Mouse (Mus musculus) MEL (cell line): ENCODE data around the gene Kxd1. TPM values are rescaled to one million over a fixed set of nuclear protein-coding genes. Genes with fewer than 3 reads are reported as not detected.
A peak's percentile ranks its signal among the peaks of the same experiment; 100 is the strongest.

ENCODE experiments used
- DNase-seq: peaks from one replicate; pipeline ENCODE4 v3.0.0; 2011; ENCODE audit warnings: low read depth, low spot score
- H3K27ac ChIP-seq: 2 replicates; pipeline ENCODE4 v1.5.1; 2012; ENCODE audit warnings: low read depth, mild to moderate bottlenecking, control low read depth, low read length, moderate library complexity; ENCODE audit not compliant: control insufficient read depth
- H3K27me3 ChIP-seq, 2 experiments: fragments of 150-350 bp in 1 of 2; sonication (generic) in 1 of 2; 2 replicates each; pipeline ENCODE4 v1.6.1; 2012; ENCODE audit warnings: low read length in 2 of 2, mild to moderate bottlenecking in 2 of 2, improper control_type of control experiment in 1 of 2, moderate library complexity in 1 of 2; ENCODE audit not compliant: insufficient read depth in 2 of 2, control insufficient read depth in 1 of 2
- H3K36me3 ChIP-seq, 2 experiments: 2 replicates each; pipeline ENCODE4 v1.6.1; 2012 to 2014; ENCODE audit warnings: low read length in 2 of 2, improper control_type of control experiment in 1 of 2, inconsistent platforms in 1 of 2, mild to moderate bottlenecking in 1 of 2; ENCODE audit not compliant: insufficient read depth in 2 of 2, control insufficient read depth in 1 of 2
- H3K4me1 ChIP-seq, 2 experiments: fragments of 150-350 bp in 1 of 2; sonication (generic) in 1 of 2; 2 replicates each; pipeline ENCODE4 v1.6.1; 2012; ENCODE audit warnings: low read length in 2 of 2, improper control_type of control experiment in 1 of 2, mild to moderate bottlenecking in 1 of 2; ENCODE audit not compliant: insufficient read depth in 2 of 2, control insufficient read depth in 1 of 2
- H3K4me3 ChIP-seq, 2 experiments: fragments of 150-350 bp in 1 of 2; sonication (generic) in 1 of 2; 2 replicates each; pipeline ENCODE4 v1.5.1; 2012; ENCODE audit warnings: low read depth in 2 of 2, low read length in 2 of 2, mild to moderate bottlenecking in 2 of 2, moderate library complexity in 2 of 2, control low read depth in 1 of 2, improper control_type of control experiment in 1 of 2; ENCODE audit not compliant: control insufficient read depth in 1 of 2, insufficient read depth in 1 of 2
- H3K79me2 ChIP-seq: 2 replicates; pipeline ENCODE4 v1.6.1; 2012; ENCODE audit warnings: mild to moderate bottlenecking, low read length, moderate library complexity; ENCODE audit not compliant: control insufficient read depth, poor library complexity, insufficient read depth
- H3K9ac ChIP-seq: 2 replicates; pipeline ENCODE4 v1.6.1; 2012; ENCODE audit warnings: low read depth, mild to moderate bottlenecking, control low read depth, low read length, moderate library complexity; ENCODE audit not compliant: control insufficient read depth, poor library complexity, severe bottlenecking
- H3K9me3 ChIP-seq: fragments of 150-350 bp; sonication (generic); replicated peaks from 2 replicates; pipeline ENCODE4 v1.6.1; 2012; ENCODE audit warnings: mild to moderate bottlenecking, low read length, improper control_type of control experiment, moderate library complexity; ENCODE audit not compliant: insufficient read depth
- CTCF ChIP-seq, 3 experiments: IDR thresholded peaks in 2 of 3; conservative IDR thresholded peaks in 1 of 3; 2 replicates each; pipeline ENCODE4 v1.5.1; 2011 to 2012; ENCODE audit warnings: low read length in 3 of 3, low read depth in 2 of 3, mild to moderate bottlenecking in 2 of 3, improper control_type of control experiment in 1 of 3, inconsistent platforms in 1 of 3, mixed read lengths in 1 of 3, moderate library complexity in 1 of 3; ENCODE audit not compliant: control insufficient read depth in 1 of 3, insufficient read depth in 1 of 3, poor library complexity in 1 of 3, severe bottlenecking in 1 of 3
- EP300 ChIP-seq, 2 experiments: IDR thresholded peaks; 2 replicates each; pipeline ENCODE4 v1.6.1; 2011; ENCODE audit warnings: improper control_type of control experiment in 2 of 2, low read length in 2 of 2, low read depth in 1 of 2, mild to moderate bottlenecking in 1 of 2
- JUND ChIP-seq: IDR thresholded peaks from 2 replicates; pipeline ENCODE4 v1.6.1; 2011; ENCODE audit warnings: low read depth, mild to moderate bottlenecking, improper control_type of control experiment, low read length
- MAX ChIP-seq: IDR thresholded peaks from 2 replicates; pipeline ENCODE4 v1.6.1; 2011; ENCODE audit warnings: low read length, improper control_type of control experiment
- MEF2A ChIP-seq: IDR thresholded peaks from 2 replicates; pipeline ENCODE4 v1.6.1; 2014; ENCODE audit warnings: low read depth, mild to moderate bottlenecking, inconsistent platforms, low read length, improper control_type of control experiment; ENCODE audit not compliant: poor library complexity, insufficient replicate concordance, severe bottlenecking; ENCODE audit errors: extremely low read depth
- MXI1 ChIP-seq: IDR thresholded peaks from 2 replicates; pipeline ENCODE4 v1.6.1; 2011; ENCODE audit warnings: mild to moderate bottlenecking, low read depth, low read length, improper control_type of control experiment
- RAD21 ChIP-seq: IDR thresholded peaks from 2 replicates; pipeline ENCODE4 v1.6.1; 2011; ENCODE audit warnings: mild to moderate bottlenecking, low read depth, low read length, improper control_type of control experiment
- SMC3 ChIP-seq: IDR thresholded peaks from 2 replicates; pipeline ENCODE4 v1.6.1; 2011; ENCODE audit warnings: low read depth, low read length, improper control_type of control experiment
- ZC3H11A ChIP-seq: IDR thresholded peaks from 2 replicates; pipeline ENCODE4 v1.6.1; 2012; ENCODE audit warnings: low read depth, mild to moderate bottlenecking, inconsistent platforms, low read length, improper control_type of control experiment
- ZNF384 ChIP-seq: IDR thresholded peaks from 2 replicates; pipeline ENCODE4 v1.6.1; 2012; ENCODE audit warnings: low read depth, mild to moderate bottlenecking, inconsistent platforms, low read length, improper control_type of control experiment
- polyA plus RNA-seq, 2 experiments: library from polyadenylated mRNA; stranded (reverse) in 1 of 2; unstranded in 1 of 2; fragments of >175 nt in 1 of 2; fragments of >200 nt in 1 of 2; gene quantifications; 2 replicates each; pipeline versions ENCODE4 v1.2.1 to v1.2.4; 2012; ENCODE audit warnings: low replicate concordance in 2 of 2, low read depth in 1 of 2; ENCODE audit not compliant: insufficient read length in 2 of 2, insufficient read depth in 1 of 2, missing spikeins in 1 of 2
- total RNA-seq: library from RNA; depleted of rRNA; stranded (reverse); fragments of 300-350 nt; gene quantifications from 2 replicates; pipeline ENCODE4 v1.2.3, GENCODE M21; 2012

Kxd1 gene
- total and polyA plus RNA-seq, 3 experiments, result 54.4 to 77.4 TPM; not detected in 1

DNA sequence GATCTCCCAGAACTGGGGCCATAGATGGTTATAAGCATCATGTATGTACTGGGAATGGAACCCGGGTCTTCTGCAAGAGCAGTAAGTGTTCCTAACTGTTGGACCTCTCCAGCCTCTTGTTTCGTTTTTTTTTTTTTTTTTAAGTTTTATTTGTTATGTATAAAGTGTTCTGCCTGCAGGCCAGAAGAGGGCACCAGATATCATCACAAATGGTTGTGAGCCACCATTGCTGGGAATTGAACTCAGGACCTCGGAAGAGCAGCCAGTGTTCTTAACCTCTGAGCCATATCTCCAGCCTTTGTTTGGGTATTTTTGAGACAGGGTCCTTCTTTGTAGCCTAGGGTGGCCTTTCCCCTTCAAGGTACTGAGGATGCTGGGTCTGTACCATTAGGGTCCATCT lies 31.2 kb upstream of the Kxd1 start:
- H3K36me3 ChIP-seq, result peaks cover 0 to 18% of the 10 kb centered on the region in 2 experiments; a peak in 3 of 4 replicates
- no peaks in the 10 kb centered on the region for H3K27me3 ChIP-seq
- H3K9me3 ChIP-seq, result no peaks in the 10 kb centered on the region

DNA sequence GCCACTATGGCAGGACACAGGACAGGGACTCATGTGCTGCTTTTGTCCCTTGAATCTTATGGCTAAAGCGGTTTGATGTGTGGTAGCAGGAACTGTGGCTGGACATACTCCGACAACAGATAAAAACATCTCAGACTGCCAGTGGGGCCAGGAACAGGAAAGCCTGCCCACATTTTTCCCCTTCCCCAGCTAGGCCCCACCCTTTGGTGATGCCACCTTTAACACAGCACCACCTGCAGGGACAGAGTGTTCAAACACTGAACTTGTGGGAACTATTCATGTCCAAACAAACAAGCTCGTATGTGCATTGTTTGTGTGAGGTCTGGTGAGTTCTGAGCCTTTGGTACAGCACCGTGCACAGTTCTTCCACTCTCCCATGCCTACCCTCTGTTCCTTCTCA lies 30.6 kb upstream of the Kxd1 start:
- Histone ChIP-seq H3K36me3 (peaks cover 0 to 18% of the 10 kb centered on the region in 2 experiments; a peak in 3 of 4 replicates), H3K79me2 (peaks cover 11% of the 10 kb centered on the region; the same call in 1 of the 2 replicates), H3K27ac (no peak overlapping the region), H3K9ac (no peak overlapping the region), H3K27me3 (no peaks in the 10 kb centered on the region), H3K4me3 (no peak overlapping the region), H3K4me1 (peaks cover 25 to 41% of the 10 kb centered on the region in 2 experiments), H3K9me3 (no peaks in the 10 kb centered on the region)
- peak; percentile 31 for DNase-seq
- TF ChIP-seq ZNF384, result no peak
- TF ChIP-seq CTCF (IDR thresholded peaks at IDR 0.05 in 2 of 3, conservative IDR thresholded peaks at IDR 0.05 in 1 of 3; ENCODE audit: control insufficient read depth in 1 of 3, insufficient read depth in 1 of 3, low read depth in 2 of 3, low read length in 3 of 3, poor library complexity in 1 of 3, severe bottlenecking in 1 of 3), result peak in 1 of 3 experiments; percentile 32; a peak in 2 of 6 replicates

More for the DNA sequence above, 31.2 kb upstream of the Kxd1 start:
- peaks cover 10% of the 10 kb centered on the region; the same call in 1 of the 2 replicates for H3K79me2 ChIP-seq
- peak; percentile 53 for DNase-seq
- TF ChIP-seq MEF2A (no peak), ZC3H11A (peak; percentile 30), CTCF (IDR thresholded peaks at IDR 0.05 in 2 of 3, conservative IDR thresholded peaks at IDR 0.05 in 1 of 3; ENCODE audit: control insufficient read depth in 1 of 3, insufficient read depth in 1 of 3, low read depth in 2 of 3, low read length in 3 of 3, poor library complexity in 1 of 3, severe bottlenecking in 1 of 3) (peak; percentile 33 to 56 (median 41)), SMC3 (peak; percentile 43), JUND (no peak), RAD21 (peak; percentile 42), ZNF384 (peak; percentile 61)
- TF ChIP-seq, all 39 proteins: peak for 5
- H3K9ac ChIP-seq, result no peak overlapping the region
- H3K4me3 ChIP-seq, result no peak overlapping the region
- peaks cover 27 to 45% of the 10 kb centered on the region in 2 experiments for H3K4me1 ChIP-seq
- H3K27ac ChIP-seq, result no peak overlapping the region

DNA sequence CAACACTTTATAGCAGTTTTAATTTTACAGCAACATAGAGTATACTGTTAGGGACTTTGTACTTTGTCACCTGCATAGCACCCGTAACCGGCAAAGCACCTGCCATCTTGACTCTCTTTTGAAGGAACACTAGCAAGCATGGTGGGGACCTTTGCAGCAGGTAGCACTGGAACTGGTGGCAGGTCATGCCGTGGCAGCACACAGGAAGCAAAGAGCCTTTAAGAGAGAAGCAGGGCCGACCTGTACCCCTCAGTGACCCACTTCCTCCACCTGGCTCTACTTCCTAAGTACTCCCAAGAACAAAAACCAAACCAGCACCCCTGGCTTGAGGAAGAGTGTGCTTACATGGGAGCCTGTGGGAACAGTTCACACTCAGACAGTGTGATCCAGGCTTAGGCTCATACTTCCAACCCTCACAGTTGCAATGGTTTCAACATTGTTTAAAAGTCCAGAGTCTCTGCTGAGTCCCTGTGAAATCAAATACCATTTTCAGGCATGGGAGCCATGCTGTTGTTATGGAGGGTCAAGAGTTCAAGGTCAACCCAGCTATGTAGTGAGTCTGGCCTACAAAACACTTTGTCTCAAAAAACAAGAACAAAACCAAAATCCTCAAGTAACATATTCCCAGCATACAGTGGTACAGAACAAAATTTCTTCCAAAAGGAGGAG lies 27.5 kb upstream of the Kxd1 start:
- H3K27me3 ChIP-seq, result no peaks in the 10 kb centered on the region
- peaks cover 2 to 16% of the 10 kb centered on the region in 2 experiments; a peak in 3 of 4 replicates for H3K4me1 ChIP-seq
- peaks cover 19% of the 10 kb centered on the region for H3K79me2 ChIP-seq
- no peak overlapping the region for H3K9ac ChIP-seq
- peaks cover 0 to 3% of the 10 kb centered on the region in 2 experiments; a peak in 2 of 4 replicates for H3K36me3 ChIP-seq
- H3K9me3 ChIP-seq, result no peaks in the 10 kb centered on the region
- H3K27ac ChIP-seq, result no peak overlapping the region
- no peak for TF ChIP-seq MXI1
- TF ChIP-seq MAX, result no peak
- TF ChIP-seq EP300 (IDR thresholded peaks at IDR 0.05; ENCODE audit: low read depth in 1 of 2, low read length in 2 of 2), result no peak
- DNase-seq, result no peak
- H3K4me3 ChIP-seq, result no peak overlapping the region
